26 mouse cellular contexts compared by ENCODE assay signal in the genomic region with DNA sequence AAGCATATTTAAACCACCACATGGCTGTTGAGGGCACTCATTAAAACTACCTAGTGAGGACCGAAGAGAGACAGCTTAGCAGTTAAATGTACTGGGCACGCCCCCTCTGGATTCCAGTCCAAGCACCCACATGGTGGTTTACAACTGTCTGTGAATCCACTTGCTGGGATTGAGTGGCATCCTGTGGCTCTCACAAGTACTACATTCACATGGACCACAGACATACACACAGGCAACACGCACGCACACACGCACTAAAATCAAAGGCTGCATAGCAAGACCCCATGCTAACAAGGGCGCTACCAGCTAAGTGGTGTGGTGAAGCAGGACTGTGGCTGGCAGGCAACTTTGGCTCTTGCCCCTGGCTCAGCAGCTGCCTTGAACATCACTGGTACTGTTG.
DNase-seq lines count a peak whose midpoint lies in the region; ATAC-seq and TF ChIP-seq lines count a peak whose summit lies in the region.
"Had no signal": no experiment of that assay in that cellular context is flagged by ENCODE, and none has a peak within 500 bp of the region (broad histone marks: within the 10 kb centered on the region; RNA-seq: fewer than 3 reads in every experiment).

No protein-coding gene starts in this region.

- 93% methylated on average over 6 of the region's 6 CpGs for WGBS in kidney, postnatal 0 days
- 99% methylated on average over 6 of the region's 6 CpGs for WGBS in midbrain, embryonic 11.5 days
- WGBS in midbrain, embryonic 15.5 days = 96% methylated on average over 6 of the region's 6 CpGs
- 89% methylated on average over 6 of the region's 6 CpGs for WGBS in heart, embryonic 11.5 days (ENCODE audit: insufficient replicate concordance)
- 90% methylated on average over 6 of the region's 6 CpGs for WGBS in liver, postnatal 0 days (ENCODE audit: insufficient replicate concordance)

- TF ChIP-seq CTCF in kidney, postnatal 0 days (IDR thresholded peaks at IDR 0.05; ENCODE audit: low read depth) = 0 out of 2 replicates have a peak, but pooled peaks have one; percentile 3
- no peak for TF ChIP-seq CTCF in liver, postnatal 0 days (IDR thresholded peaks at IDR 0.05; ENCODE audit: low read depth)

- H3K4me1 ChIP-seq in kidney, postnatal 0 days (replicated peaks; ENCODE audit: insufficient read depth, low read length) = no peaks in the 10 kb centered on the region
- H3K4me1 ChIP-seq in midbrain, embryonic 11.5 days (ENCODE audit: control insufficient read depth, insufficient read depth, low read length) = no peaks in the 10 kb centered on the region
- no peaks in the 10 kb centered on the region for H3K4me1 ChIP-seq in midbrain, embryonic 15.5 days
- H3K4me1 ChIP-seq in heart, embryonic 11.5 days (ENCODE audit: control insufficient read depth, insufficient read depth, low read length) = no peaks in the 10 kb centered on the region
- no peaks in the 10 kb centered on the region for H3K4me1 ChIP-seq in liver, postnatal 0 days (ENCODE audit: insufficient read depth)
- H3K4me1 ChIP-seq: embryonic facial prominence, embryonic 12.5 days had no signal

- no peak overlapping the region for H3K9ac ChIP-seq in kidney, postnatal 0 days (ENCODE audit: low read depth, low read length)
- H3K9ac ChIP-seq in midbrain, embryonic 11.5 days (ENCODE audit: low read length) = no peak overlapping the region
- H3K9ac ChIP-seq in midbrain, embryonic 15.5 days = no peak overlapping the region
- H3K9ac ChIP-seq in heart, embryonic 11.5 days (ENCODE audit: low read depth, low read length) = no peak overlapping the region
- no peak overlapping the region for H3K9ac ChIP-seq in liver, postnatal 0 days (replicated peaks)
- H3K9ac ChIP-seq: embryonic facial prominence, embryonic 12.5 days; forebrain, embryonic 13.5 days; forebrain, embryonic 15.5 days; forebrain, postnatal 0 days had no signal

- no peaks in the 10 kb centered on the region for H3K36me3 ChIP-seq in kidney, postnatal 0 days (ENCODE audit: insufficient read depth, low read length)
- no peaks in the 10 kb centered on the region for H3K36me3 ChIP-seq in midbrain, embryonic 11.5 days (ENCODE audit: control insufficient read depth, insufficient read depth, low read length)
- no peaks in the 10 kb centered on the region for H3K36me3 ChIP-seq in midbrain, embryonic 15.5 days (replicated peaks)
- no peaks in the 10 kb centered on the region for H3K36me3 ChIP-seq in heart, embryonic 11.5 days (ENCODE audit: control insufficient read depth, insufficient read depth, low read length)
- H3K36me3 ChIP-seq in liver, postnatal 0 days (replicated peaks; ENCODE audit: insufficient read depth, low read length) = no peaks in the 10 kb centered on the region
- H3K36me3 ChIP-seq: embryonic facial prominence, embryonic 10.5 days; embryonic facial prominence, embryonic 12.5 days; forebrain, embryonic 15.5 days; G1E had no signal

- no peaks in the 10 kb centered on the region for H3K27me3 ChIP-seq in kidney, postnatal 0 days (ENCODE audit: insufficient read depth, low read length)
- H3K27me3 ChIP-seq in midbrain, embryonic 11.5 days (ENCODE audit: control insufficient read depth, insufficient read depth, low read length) = no peaks in the 10 kb centered on the region
- no peaks in the 10 kb centered on the region for H3K27me3 ChIP-seq in midbrain, embryonic 15.5 days (replicated peaks)
- no peaks in the 10 kb centered on the region for H3K27me3 ChIP-seq in heart, embryonic 11.5 days (ENCODE audit: control insufficient read depth, insufficient read depth, low read length)
- no peaks in the 10 kb centered on the region for H3K27me3 ChIP-seq in liver, postnatal 0 days (ENCODE audit: insufficient read depth, low read length)
- H3K27me3 ChIP-seq: embryonic facial prominence, embryonic 12.5 days; forebrain, embryonic 13.5 days; forebrain, embryonic 15.5 days had no signal

- H3K4me2 ChIP-seq in kidney, postnatal 0 days (ENCODE audit: low read length) = no peak overlapping the region
- H3K4me2 ChIP-seq in midbrain, embryonic 11.5 days = no peak overlapping the region
- no peak overlapping the region for H3K4me2 ChIP-seq in midbrain, embryonic 15.5 days
- H3K4me2 ChIP-seq in heart, embryonic 11.5 days = no peak overlapping the region
- no peak overlapping the region for H3K4me2 ChIP-seq in liver, postnatal 0 days (ENCODE audit: low read depth, low read length)
- H3K4me2 ChIP-seq: embryonic facial prominence, embryonic 12.5 days; forebrain, embryonic 13.5 days; forebrain, embryonic 15.5 days had no signal

- DNase-seq in kidney, postnatal 0 days (ENCODE audit: low spot score) = no peak
- no peak for DNase-seq in kidney, postnatal 25 days
- DNase-seq in midbrain, embryonic 11.5 days (ENCODE audit: low spot score, missing footprints) = peak; percentile 8
- DNase-seq in ES-CJ7 (ENCODE audit: low read depth, low spot score) = peak; percentile 31
- DNase-seq in R1 (ENCODE audit: low read depth, low spot score) = peak; percentile 44
- no peak for DNase-seq in liver, postnatal 0 days
- DNase-seq: adrenal gland, adult 8-10 months; adrenal gland, postnatal 14 days; adrenal gland, postnatal 36 days; B cell, adult 2 months; cerebellum, adult 11 months; cerebellum, adult 18-20 months; cerebellum, adult 8-10 months; cerebellum, adult 9-11 months; cerebellum, postnatal 14 days; forebrain, postnatal 0 days had no signal

- no peak overlapping the region for H3K27ac ChIP-seq in kidney, postnatal 0 days
- H3K27ac ChIP-seq in midbrain, embryonic 11.5 days (ENCODE audit: low read depth, low read length) = no peak overlapping the region
- H3K27ac ChIP-seq in midbrain, embryonic 15.5 days = no peak overlapping the region
- no peak overlapping the region for H3K27ac ChIP-seq in heart, embryonic 11.5 days (ENCODE audit: low read depth, low read length)
- H3K27ac ChIP-seq in liver, postnatal 0 days (ENCODE audit: low read depth) = no peak overlapping the region
- H3K27ac ChIP-seq: embryonic facial prominence, embryonic 10.5 days; embryonic facial prominence, embryonic 12.5 days; forebrain, embryonic 13.5 days; forebrain, embryonic 15.5 days had no signal

- no peak overlapping the region for H3K4me3 ChIP-seq in kidney, postnatal 0 days (replicated peaks; ENCODE audit: low read depth, low read length)
- no peak overlapping the region for H3K4me3 ChIP-seq in midbrain, embryonic 11.5 days (ENCODE audit: low read depth, low read length)
- H3K4me3 ChIP-seq in midbrain, embryonic 15.5 days = no peak overlapping the region
- no peak overlapping the region for H3K4me3 ChIP-seq in heart, embryonic 11.5 days (ENCODE audit: low read depth, low read length)
- no peak overlapping the region for H3K4me3 ChIP-seq in liver, postnatal 0 days (ENCODE audit: low read depth, low read length)
- H3K4me3 ChIP-seq: embryonic facial prominence, embryonic 10.5 days; embryonic facial prominence, embryonic 12.5 days; forebrain, embryonic 13.5 days; forebrain, embryonic 15.5 days had no signal

- TF ChIP-seq EP300 in liver, postnatal 0 days (IDR thresholded peaks at IDR 0.05; ENCODE audit: low read depth) = no peak

- ATAC-seq in kidney, postnatal 0 days (replicated peaks; ENCODE audit: low FRiP score, low read depth) = no peak
- no peak for ATAC-seq in midbrain, embryonic 11.5 days (ENCODE audit: low FRiP score)
- no peak for ATAC-seq in midbrain, embryonic 15.5 days (replicated peaks)
- ATAC-seq in heart, embryonic 11.5 days (replicated peaks; ENCODE audit: insufficient number of reproducible peaks, low FRiP score, low TSS enrichment) = no peak
- ATAC-seq in liver, postnatal 0 days = no peak
- ATAC-seq: activated CD4-positive, CD25-positive, alpha-beta regulatory T cell, adult 4 months; CD4-positive, CD25-positive, alpha-beta regulatory T cell, adult 4 months; forebrain, embryonic 13.5 days; forebrain, embryonic 15.5 days; forebrain, postnatal 0 days; Patski had no signal

- no peaks in the 10 kb centered on the region for H3K9me3 ChIP-seq in kidney, postnatal 0 days (replicated peaks; ENCODE audit: low read length)
- H3K9me3 ChIP-seq in midbrain, embryonic 11.5 days (ENCODE audit: control insufficient read depth, low read length) = no peaks in the 10 kb centered on the region
- H3K9me3 ChIP-seq in midbrain, embryonic 15.5 days = no peaks in the 10 kb centered on the region
- H3K9me3 ChIP-seq in heart, embryonic 11.5 days (replicated peaks; ENCODE audit: control insufficient read depth, low read length) = no peaks in the 10 kb centered on the region
- H3K9me3 ChIP-seq in liver, postnatal 0 days (ENCODE audit: low read length) = no peaks in the 10 kb centered on the region
- H3K9me3 ChIP-seq: embryonic facial prominence, embryonic 10.5 days; embryonic facial prominence, embryonic 12.5 days; forebrain, embryonic 13.5 days; forebrain, embryonic 15.5 days; G1E had no signal

Comparison
In these comparisons a context has a peak if more than half of its experiments do, and no peak if none do; other contexts are left out.
1. DNase-seq: peak in midbrain, embryonic 11.5 days (single experiment), ES-CJ7 (single experiment) and R1 (single experiment); none in kidney, postnatal 0 days (single experiment), kidney, postnatal 25 days (0 of 2) and liver, postnatal 0 days (single experiment).